Mouse (Mus musculus) forebrain, embryonic 15.5 days (tissue): Measurements from ENCODE around the gene Arhgap5. TPM values are rescaled to one million over a fixed set of nuclear protein-coding genes. Genes with fewer than 3 reads are reported as not detected.

ENCODE experiments used
- ATAC-seq: fragments of 200-750 bp; cut with Nextera tagmentation; replicated peaks from 2 replicates; pipeline ENCODE4 v1.8.0; 2017; ENCODE audit warnings: mild to moderate bottlenecking, moderate TSS enrichment, moderate library complexity
- H3K27ac ChIP-seq: fragments of 300-500 bp; sonication (generic); replicated peaks from 2 replicates; pipeline ENCODE4 v1.5.1; 2015; ENCODE audit warnings: mild to moderate bottlenecking, inconsistent platforms
- H3K27me3 ChIP-seq: fragments of 300-500 bp; sonication (generic); 2 replicates; pipeline ENCODE4 v1.6.1; 2015; ENCODE audit warnings: inconsistent platforms
- H3K36me3 ChIP-seq: fragments of 300-500 bp; sonication (generic); 2 replicates; pipeline ENCODE4 v1.6.1; 2015; ENCODE audit warnings: mild to moderate bottlenecking, inconsistent platforms
- H3K4me1 ChIP-seq: fragments of 300-500 bp; sonication (generic); 2 replicates; pipeline ENCODE4 v1.6.1; 2015; ENCODE audit warnings: inconsistent platforms
- H3K4me2 ChIP-seq: fragments of 300-500 bp; sonication (generic); replicated peaks from 2 replicates; pipeline ENCODE4 v1.6.1; 2015; ENCODE audit warnings: mild to moderate bottlenecking, inconsistent platforms
- H3K4me3 ChIP-seq: fragments of 300-500 bp; sonication (generic); 2 replicates; pipeline ENCODE4 v1.5.1; 2015; ENCODE audit warnings: mild to moderate bottlenecking, inconsistent platforms
- H3K9ac ChIP-seq: fragments of 300-500 bp; sonication (generic); replicated peaks from 2 replicates; pipeline ENCODE4 v1.6.1; 2015; ENCODE audit warnings: mild to moderate bottlenecking, inconsistent platforms
- H3K9me3 ChIP-seq: fragments of 300-500 bp; sonication (generic); 2 replicates; pipeline ENCODE4 v1.6.1; 2016; ENCODE audit warnings: inconsistent platforms
- WGBS: fragments of 180-500 bp; shearing (Covaris S2); methylation state at CpG from one replicate; pipeline ENCODE4 v1.1.7; 2015; ENCODE audit warnings: mixed read lengths; 5-methylcytosine and 5-hydroxymethylcytosine counted together
- polyA plus RNA-seq: library from polyadenylated mRNA; unstranded; fragments of >200 nt; fragmentation: Nextera tagmentation; extraction: Ambion mirVana; gene quantifications from 2 replicates; pipeline ENCODE4 v1.2.1, GENCODE M21; 2015

The Arhgap5 gene
- polyA plus RNA-seq = 37.1 and 37.2 TPM in 2 replicates

- Histone ChIP-seq H3K4me1 (peaks cover 20% of the 10 kb centered on the region), H3K4me2 (peak within 1 kb of the TSS; percentile 70), H3K9me3 (no peaks in the 10 kb centered on the region), H3K27ac (peak within 1 kb of the TSS; percentile 99), H3K9ac (peak within 1 kb of the TSS; percentile 80), H3K36me3 (no peaks in the 10 kb centered on the region), H3K27me3 (no peaks in the 10 kb centered on the region), H3K4me3 (peak within 1 kb of the TSS; percentile 63)
- ATAC-seq = peak; percentile 96
- under 1% methylated on average over 114 of the region's 119 CpGs for WGBS
Measured at GRCm38 (mm10) chr12:52503456-52504320, at the start of gene Arhgap5. Gene Arhgap5, plus strand, starts transcription at chr12:52503972.

- Histone ChIP-seq H3K9ac (no peak overlapping the region), H3K27ac (no peak overlapping the region), H3K27me3 (no peaks in the 10 kb centered on the region), H3K4me3 (no peak overlapping the region), H3K9me3 (no peaks in the 10 kb centered on the region), H3K36me3 (no peaks in the 10 kb centered on the region), H3K4me2 (no peak overlapping the region), H3K4me1 (no peaks in the 10 kb centered on the region)
- ATAC-seq = no peak
Measured at GRCm38 (mm10) chr12:52464593-52464992, 39.2 kb upstream of the Arhgap5 start.

- Histone ChIP-seq H3K36me3 (no peaks in the 10 kb centered on the region), H3K9ac (no peak overlapping the region), H3K27ac (no peak overlapping the region), H3K4me3 (no peak overlapping the region), H3K4me1 (peaks cover 9% of the 10 kb centered on the region), H3K9me3 (no peaks in the 10 kb centered on the region), H3K27me3 (no peaks in the 10 kb centered on the region), H3K4me2 (no peak overlapping the region)
- no peak for ATAC-seq
- WGBS = 83% methylated on average over 4 of the region's 4 CpGs
Measured at GRCm38 (mm10) chr12:52471621-52472020, 32.2 kb upstream of the Arhgap5 start.

DNA sequence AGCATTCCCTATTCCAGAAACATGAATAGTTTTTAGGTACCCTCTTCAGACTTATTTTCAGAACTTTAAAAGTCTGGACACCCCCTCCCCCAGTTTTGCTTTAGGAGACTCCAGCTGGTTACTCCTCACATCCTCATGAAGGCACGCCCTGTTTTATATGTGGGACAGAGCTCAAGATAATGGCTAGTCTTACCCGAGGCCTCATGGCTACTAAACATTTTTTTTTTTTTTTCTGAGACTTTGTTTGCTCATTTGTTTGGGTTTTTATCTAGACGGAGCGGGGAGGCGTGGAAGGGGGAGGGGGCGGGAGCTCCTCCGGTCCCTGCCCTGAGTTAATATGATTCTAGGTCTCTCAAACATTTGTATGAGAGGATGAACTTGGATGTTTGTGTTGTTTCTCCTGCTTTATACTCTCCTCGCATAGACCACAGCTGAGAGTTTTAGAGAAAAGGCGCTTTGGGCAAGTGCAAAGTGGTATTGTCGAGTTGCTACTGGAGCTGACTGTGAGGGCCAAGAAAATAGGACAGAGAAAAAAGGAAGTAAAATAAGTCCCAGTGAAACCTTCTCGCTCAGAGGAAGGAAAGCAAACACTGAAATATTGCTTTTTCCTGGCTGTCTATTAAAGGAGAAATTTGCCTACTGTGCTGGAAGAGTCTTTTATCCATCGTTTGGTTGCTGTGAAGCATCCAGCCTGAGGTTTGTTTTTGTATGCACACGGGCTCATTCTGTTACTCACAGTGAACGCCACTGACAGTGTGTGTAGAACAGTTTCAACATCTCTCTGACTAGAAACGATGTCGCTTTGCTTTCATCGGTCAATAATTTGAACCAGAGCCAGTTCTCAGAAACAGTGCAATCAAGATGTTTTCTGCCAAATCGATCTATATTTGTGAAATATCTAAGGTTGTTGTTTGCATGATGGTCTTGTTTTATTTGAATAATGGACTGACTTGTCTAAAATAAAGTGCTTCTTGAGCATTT, 29.5 kb upstream of the Arhgap5 start:
- WGBS = 26% methylated on average over 18 of the region's 18 CpGs
- H3K4me2 ChIP-seq = peak overlapping the region; percentile 30
- no peaks in the 10 kb centered on the region for H3K9me3 ChIP-seq
- H3K27ac ChIP-seq = no peak overlapping the region
- peaks cover 9% of the 10 kb centered on the region for H3K4me1 ChIP-seq
- no peak; the same call in 1 of the 2 replicates for ATAC-seq
- no peak overlapping the region for H3K9ac ChIP-seq
- H3K36me3 ChIP-seq = no peaks in the 10 kb centered on the region
- H3K27me3 ChIP-seq = no peaks in the 10 kb centered on the region
- no peak overlapping the region for H3K4me3 ChIP-seq

- Histone ChIP-seq H3K9ac (no peak overlapping the region), H3K4me1 (peaks cover 9% of the 10 kb centered on the region), H3K36me3 (no peaks in the 10 kb centered on the region), H3K27me3 (no peaks in the 10 kb centered on the region), H3K9me3 (no peaks in the 10 kb centered on the region), H3K4me3 (no peak overlapping the region), H3K27ac (no peak overlapping the region), H3K4me2 (no peak overlapping the region)
- 73% methylated on average over 6 of the region's 6 CpGs for WGBS
- no peak for ATAC-seq
Measured at GRCm38 (mm10) chr12:52476036-52476435, 27.7 kb upstream of the Arhgap5 start.

GRCm38 (mm10) chr12:52478611-52479010, 25.2 kb upstream of the Arhgap5 start:
- Histone ChIP-seq H3K9me3 (no peaks in the 10 kb centered on the region), H3K36me3 (no peaks in the 10 kb centered on the region), H3K27ac (no peak overlapping the region), H3K4me1 (peaks cover 9% of the 10 kb centered on the region), H3K27me3 (no peaks in the 10 kb centered on the region), H3K4me3 (no peak overlapping the region), H3K9ac (no peak overlapping the region), H3K4me2 (no peak overlapping the region)
- WGBS = 68% methylated on average over 8 of the region's 8 CpGs
- ATAC-seq = no peak

- Histone ChIP-seq H3K4me2 (no peak overlapping the region), H3K9ac (no peak overlapping the region), H3K27me3 (no peaks in the 10 kb centered on the region), H3K36me3 (no peaks in the 10 kb centered on the region), H3K9me3 (no peaks in the 10 kb centered on the region), H3K4me3 (no peak overlapping the region), H3K4me1 (peaks cover 4% of the 10 kb centered on the region), H3K27ac (no peak overlapping the region)
- no peak for ATAC-seq
- WGBS = 90% methylated on average over 6 of the region's 6 CpGs
Measured at GRCm38 (mm10) chr12:52479323-52479722, 24.4 kb upstream of the Arhgap5 start.

GRCm38 (mm10) chr12:52480851-52481250, 22.9 kb upstream of the Arhgap5 start:
- H3K4me2 ChIP-seq = no peak overlapping the region
- no peaks in the 10 kb centered on the region for H3K9me3 ChIP-seq
- H3K27ac ChIP-seq = no peak overlapping the region
- no peaks in the 10 kb centered on the region for H3K36me3 ChIP-seq
- no peak for ATAC-seq
- H3K4me3 ChIP-seq = no peak overlapping the region
- no peaks in the 10 kb centered on the region for H3K27me3 ChIP-seq
- WGBS = 92% methylated on average over 9 of the region's 9 CpGs
- H3K9ac ChIP-seq = no peak overlapping the region
- no peaks in the 10 kb centered on the region for H3K4me1 ChIP-seq

DNA sequence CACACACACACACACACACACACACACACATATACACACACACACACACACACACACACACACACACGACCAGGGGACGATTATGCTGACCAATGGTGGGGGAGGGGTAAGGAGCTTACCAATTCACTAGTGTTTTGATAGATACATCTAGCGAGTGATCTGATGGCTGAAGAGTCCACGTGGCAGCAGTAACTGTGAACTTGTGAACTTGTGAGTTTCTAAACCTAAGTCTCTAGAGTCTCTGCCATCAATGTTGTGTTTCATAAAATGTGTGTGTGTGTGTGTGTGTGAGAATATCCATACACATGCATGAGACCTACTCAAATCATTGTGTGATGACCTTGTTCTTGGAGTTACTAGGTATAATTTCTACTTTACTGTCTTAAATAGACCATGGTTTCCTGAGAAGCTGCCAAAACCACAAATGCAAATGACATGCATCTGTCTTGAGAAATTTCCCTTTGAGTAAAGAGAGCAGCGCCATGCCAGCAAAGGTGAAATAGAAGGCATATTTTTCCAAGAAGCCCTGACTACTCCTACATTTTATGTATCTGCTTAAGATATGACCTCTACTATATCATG, 21.7 kb upstream of the Arhgap5 start:
- ATAC-seq = no peak

DNA sequence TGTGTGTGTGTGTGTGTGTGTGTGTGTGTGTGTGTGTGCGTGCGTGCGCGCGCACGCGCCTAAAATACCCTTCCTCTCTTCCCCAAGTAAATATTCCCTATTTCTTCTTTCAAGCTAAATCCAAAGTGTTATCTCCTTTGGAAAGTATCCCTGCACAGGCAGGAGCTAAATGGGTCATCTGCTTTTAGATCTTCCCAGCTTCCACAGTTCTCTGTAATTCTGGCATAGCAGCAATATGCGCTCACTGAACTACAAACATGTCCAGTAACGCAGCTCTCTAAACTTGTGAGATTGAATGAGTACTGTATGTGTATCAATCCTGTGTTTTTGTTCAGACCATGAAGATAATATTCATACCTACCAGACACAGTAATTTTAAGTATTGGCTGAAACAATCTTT, 20.6 kb upstream of the Arhgap5 start:
- Histone ChIP-seq H3K36me3 (no peaks in the 10 kb centered on the region), H3K4me3 (no peak overlapping the region), H3K4me2 (no peak overlapping the region), H3K9me3 (no peaks in the 10 kb centered on the region), H3K4me1 (no peaks in the 10 kb centered on the region), H3K27me3 (no peaks in the 10 kb centered on the region), H3K9ac (no peak overlapping the region), H3K27ac (no peak overlapping the region)
- no peak for ATAC-seq
- WGBS = 96% methylated on average over 9 of the region's 9 CpGs

More for the DNA sequence above, 21.7 kb upstream of the Arhgap5 start:
- Histone ChIP-seq H3K36me3 (no peaks in the 10 kb centered on the region), H3K4me1 (no peaks in the 10 kb centered on the region), H3K9me3 (no peaks in the 10 kb centered on the region), H3K9ac (no peak overlapping the region), H3K4me3 (no peak overlapping the region), H3K4me2 (no peak overlapping the region), H3K27ac (no peak overlapping the region), H3K27me3 (no peaks in the 10 kb centered on the region)
- WGBS = 81% methylated on average over 5 of the region's 5 CpGs

DNA sequence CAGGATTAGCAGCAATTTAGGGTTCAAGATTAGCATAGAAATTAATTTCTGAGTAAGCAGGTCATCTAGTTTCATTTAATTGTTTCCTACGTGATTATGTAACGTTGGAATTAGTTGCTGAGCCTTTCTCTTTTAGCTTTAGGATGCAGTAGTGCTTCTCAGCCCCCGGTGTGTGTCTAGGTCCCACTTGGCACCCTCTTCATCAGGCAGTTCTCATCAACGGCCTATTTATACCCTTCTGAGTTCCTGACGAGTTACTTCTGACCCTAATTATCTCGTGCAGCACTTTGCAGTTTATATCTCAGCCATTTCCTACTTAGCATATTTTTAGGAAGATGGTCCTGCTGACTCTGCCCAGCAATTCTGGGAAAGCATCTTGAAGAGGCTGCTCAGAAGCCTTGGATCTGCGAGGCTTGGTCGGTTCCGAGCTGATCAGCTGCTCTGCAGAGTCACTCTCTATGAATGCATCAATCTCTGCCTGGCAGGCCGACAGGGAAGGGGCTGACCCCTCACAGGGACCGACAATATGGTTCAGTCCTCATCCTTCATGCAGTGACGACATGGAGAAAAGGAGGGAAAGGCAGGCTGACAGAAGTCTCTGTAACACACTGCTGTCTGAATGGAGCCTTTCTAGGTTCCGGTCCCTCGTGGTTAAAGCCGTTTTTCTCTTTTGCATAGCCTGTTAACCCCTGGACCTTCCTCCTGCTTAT, 15.4 kb upstream of the Arhgap5 start:
- H3K27ac ChIP-seq = no peak overlapping the region
- H3K9ac ChIP-seq = no peak overlapping the region
- H3K36me3 ChIP-seq = no peaks in the 10 kb centered on the region
- no peak overlapping the region for H3K4me2 ChIP-seq
- WGBS = 29% methylated on average over 15 of the region's 15 CpGs
- no peaks in the 10 kb centered on the region for H3K9me3 ChIP-seq
- no peaks in the 10 kb centered on the region for H3K27me3 ChIP-seq
- H3K4me1 ChIP-seq = no peaks in the 10 kb centered on the region
- no peak overlapping the region for H3K4me3 ChIP-seq
- no peak for ATAC-seq
